Mouse (Mus musculus): ENCODE data around the gene Svs5.
"Not testable (repeated sequence)": the region's sequence is repeated elsewhere in the genome, so short reads cannot be mapped to it uniquely, and the experiment has no call there.

The Svs5 gene

GRCm38 (mm10) chr2:164332440-164332839 lies at the start of gene Svs5:
TSS of gene Svs5 (plus strand) at chr2:164332740.
- not testable (repeated sequence) for DNase-seq (ENCODE audit: low spot score in 2 of 2)

DNA sequence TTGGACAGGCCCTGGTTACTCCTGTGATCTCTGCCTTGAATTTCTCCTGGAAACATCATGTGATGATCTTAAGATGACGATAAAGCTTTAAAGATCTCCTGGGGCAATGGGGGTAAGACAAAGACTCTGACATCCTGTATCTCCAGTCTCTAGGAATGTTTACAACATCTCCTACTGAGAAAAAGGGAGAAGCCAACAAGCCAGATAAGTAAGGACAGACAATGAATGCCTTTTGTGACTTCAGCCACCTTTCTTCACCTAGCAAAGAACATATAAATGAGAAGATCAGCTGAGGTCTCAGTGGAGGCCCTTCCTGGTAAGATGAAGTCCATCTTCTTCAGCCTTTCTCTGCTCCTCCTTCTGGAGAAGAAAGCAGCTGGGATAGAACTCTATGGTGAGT lies 43.6 kb upstream of the Svs5 start, which contains the start of gene Svs3a:
Gene Svs3a, plus strand, starts transcription at position 301 of the 400 bp plus-strand sequence.
- not testable (repeated sequence) for DNase-seq (ENCODE audit: low spot score in 2 of 2)

GRCm38 (mm10) chr2:164312599-164312998 lies 19.9 kb upstream of the Svs5 start:
- DNase-seq (ENCODE audit: low spot score in 2 of 2): peak; percentile 9 to 13

DNA sequence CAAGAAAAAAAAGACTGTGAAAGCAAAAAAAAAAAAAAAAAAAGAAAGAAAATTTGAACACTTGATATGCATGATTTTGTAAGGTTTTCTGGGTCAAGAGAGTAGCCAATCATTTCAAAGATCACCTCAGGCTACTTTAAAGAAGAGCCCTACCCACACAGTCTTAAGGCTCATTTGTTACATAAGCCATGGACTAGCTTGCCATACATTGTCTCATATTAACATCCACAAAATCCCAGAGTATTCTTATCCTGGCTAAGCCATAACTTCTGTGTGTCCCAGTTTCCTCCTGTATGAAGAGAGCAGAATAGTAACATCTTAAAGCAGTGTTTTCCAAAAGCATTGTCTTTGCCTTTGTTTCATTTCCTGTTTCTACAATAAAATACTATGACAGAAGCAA lies 17.1 kb upstream of the Svs5 start:
- DNase-seq (ENCODE audit: low spot score in 2 of 2): not testable (repeated sequence)

DNA sequence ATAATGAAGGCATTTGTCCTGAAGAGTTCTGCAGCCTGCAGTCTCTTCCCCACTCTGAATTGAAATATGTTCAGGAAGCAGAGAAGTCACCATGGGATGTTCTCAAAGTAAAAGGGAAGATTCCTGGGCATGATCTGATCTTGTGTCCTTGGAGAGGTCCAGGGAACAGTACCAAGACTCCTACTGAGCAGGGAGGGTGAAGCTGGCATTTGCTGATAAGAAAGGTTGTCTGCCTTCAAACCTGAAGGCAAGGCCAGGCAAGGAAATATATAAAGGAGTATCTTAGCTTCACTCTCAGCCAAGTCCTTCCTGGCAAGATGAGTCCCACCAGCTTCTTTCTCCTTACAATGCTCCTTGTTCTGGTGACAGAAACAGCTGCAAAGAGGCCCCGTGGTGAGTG lies 16.1 kb upstream of the Svs5 start, which contains the start of gene Svs6:
Gene Svs6, plus strand, starts transcription at position 301 of the 400 bp plus-strand sequence.
- not testable (repeated sequence) for DNase-seq (ENCODE audit: low spot score in 2 of 2)

- DNase-seq (ENCODE audit: low spot score in 2 of 2): no peak
Measured at GRCm38 (mm10) chr2:164320983-164321382, 11.6 kb upstream of the Svs5 start.

DNA sequence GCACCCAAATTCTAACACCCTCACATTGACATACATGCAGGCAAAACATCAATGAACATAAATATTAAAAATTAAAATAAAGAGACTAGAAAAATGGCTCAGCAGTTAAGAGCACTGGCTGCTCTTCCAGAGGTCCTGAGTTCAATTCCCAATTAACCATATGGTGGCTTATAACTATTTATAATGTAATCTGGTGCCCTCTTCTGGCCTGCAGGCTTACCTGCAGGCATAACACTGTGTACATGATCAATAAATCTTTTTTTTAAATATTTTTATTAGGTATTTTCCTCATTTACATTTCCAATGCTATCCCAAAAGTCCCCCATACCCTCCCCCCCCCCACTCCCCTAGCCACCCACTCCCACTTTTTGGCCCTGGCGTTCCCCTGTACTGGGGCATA lies 11.2 kb downstream of the Svs5 start:
- DNase-seq (ENCODE audit: low spot score in 2 of 2): not testable (repeated sequence)

GRCm38 (mm10) chr2:164347697-164348096 lies 15.2 kb downstream of the Svs5 start:
- not testable (repeated sequence) for DNase-seq (ENCODE audit: low spot score in 2 of 2)

DNA sequence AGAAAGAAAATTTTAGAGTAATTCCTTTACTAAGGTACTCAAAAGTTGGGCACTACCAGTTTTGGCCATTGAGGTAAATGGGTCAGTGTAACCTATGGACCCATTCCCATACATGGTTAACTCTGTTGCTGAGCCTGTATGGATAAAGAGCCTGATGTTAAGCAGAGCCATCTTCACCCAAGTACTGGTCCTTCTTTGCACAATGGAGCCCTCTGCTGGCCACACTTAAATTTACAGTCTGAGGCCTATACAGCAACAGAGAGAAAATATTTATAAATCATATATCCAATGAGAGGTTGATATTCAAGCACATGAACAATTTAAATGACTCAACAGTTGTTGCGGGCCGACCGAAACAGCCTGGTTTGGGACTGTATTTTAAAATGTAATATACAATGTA lies 16.4 kb downstream of the Svs5 start:
- no peak for DNase-seq (ENCODE audit: low spot score in 2 of 2)

DNA sequence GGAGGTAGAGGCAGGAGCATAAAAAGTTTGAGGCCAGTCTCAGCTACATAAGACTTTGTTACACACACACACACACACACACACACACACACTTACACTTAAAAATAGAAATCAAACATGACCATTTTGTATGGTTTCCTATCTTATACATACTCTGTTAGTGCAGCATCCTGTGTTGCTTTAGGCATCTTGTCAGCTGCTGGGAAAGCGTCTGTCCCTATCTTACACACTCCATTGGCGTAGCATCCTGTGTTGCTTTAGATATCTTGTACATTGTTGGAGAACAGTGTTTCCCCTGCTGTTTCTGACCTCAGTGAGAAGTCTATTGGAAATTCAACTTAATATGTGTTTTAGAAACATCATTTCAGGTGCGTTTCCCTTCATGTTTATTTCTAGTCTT lies 20.2 kb downstream of the Svs5 start:
- DNase-seq (ENCODE audit: low spot score in 2 of 2): no peak

- DNase-seq (ENCODE audit: low spot score in 2 of 2): no peak
Measured at GRCm38 (mm10) chr2:164353356-164353755, 20.8 kb downstream of the Svs5 start.

DNA sequence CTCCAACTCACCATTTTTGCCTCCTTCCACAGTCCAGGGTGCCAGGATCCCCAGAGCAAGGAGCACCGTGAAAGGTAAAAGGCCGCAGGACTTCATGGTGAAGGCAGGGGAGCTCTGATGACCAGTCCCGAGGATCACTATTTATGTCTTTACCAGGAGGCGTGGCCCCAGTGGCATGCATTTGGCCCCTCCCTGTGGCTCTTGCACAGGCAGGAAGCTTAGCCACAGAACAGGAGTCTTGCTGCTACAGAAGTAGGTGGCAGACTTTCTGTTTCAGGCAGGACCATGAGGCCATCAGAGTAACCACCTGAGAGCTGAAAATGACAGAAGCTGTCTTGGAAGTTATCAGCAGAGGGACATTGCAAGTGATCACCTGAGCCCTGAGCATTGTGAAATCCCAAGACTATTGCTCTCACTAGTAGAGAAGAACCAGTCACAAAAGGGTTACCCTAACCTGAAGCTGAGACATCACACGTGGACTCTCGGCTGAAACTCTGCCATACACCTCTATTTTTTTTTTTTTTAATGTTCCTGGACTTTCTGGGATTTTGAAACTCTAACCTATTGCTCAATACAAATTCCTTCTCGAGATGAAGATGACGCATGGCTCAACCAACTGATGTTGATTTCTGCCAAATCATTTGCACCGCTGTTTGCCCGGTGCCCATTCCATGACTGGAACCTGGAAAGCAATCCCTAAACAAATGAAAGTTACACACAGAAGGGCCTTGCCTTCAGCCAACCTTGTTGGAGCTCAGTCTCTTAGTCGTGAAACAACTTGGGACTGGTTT lies 23.8 kb downstream of the Svs5 start:
- no peak for DNase-seq (ENCODE audit: low spot score in 2 of 2)

- DNase-seq (ENCODE audit: low spot score in 2 of 2): no peak
Measured at GRCm38 (mm10) chr2:164358373-164358772, 25.8 kb downstream of the Svs5 start.

DNA sequence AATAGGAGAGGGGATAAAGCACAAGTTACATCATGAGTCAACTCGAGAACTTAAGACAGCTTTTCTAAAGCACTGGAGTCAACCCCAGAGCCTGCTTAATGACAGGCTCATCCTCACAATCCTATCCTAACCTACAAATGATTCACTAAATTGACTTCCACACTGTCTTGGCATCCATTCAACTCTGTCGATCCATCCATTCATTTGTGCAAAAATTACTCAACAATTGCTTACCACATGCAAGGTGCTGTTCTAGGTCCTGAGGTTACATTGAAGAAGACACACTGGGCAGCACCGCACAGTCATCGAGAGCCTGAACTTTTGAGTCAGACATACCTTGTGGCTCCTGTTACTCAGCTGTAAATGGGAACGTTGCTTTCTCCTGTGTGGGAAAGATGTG lies 26.5 kb downstream of the Svs5 start:
- DNase-seq (ENCODE audit: low spot score in 2 of 2): no peak

DNA sequence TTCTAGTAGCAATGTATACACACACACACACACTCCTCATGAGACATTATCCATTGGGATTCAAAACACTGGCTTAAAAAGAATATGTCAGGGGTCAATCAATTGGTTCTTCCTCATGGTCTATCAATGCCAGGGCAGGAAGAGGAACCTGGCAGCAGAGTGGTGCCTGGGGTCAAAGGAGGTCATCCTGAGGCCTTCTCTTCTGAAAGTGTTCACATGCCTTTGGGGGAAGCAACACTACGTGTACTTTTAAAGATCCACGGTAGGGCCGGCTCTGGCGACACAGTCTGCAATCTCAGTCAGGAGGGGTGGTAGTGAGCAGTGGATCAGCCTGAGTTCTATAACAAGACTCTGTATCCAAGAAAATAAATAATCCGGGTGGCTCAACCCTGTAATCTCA lies 27.1 kb downstream of the Svs5 start:
- DNase-seq (ENCODE audit: low spot score in 2 of 2): no peak

DNA sequence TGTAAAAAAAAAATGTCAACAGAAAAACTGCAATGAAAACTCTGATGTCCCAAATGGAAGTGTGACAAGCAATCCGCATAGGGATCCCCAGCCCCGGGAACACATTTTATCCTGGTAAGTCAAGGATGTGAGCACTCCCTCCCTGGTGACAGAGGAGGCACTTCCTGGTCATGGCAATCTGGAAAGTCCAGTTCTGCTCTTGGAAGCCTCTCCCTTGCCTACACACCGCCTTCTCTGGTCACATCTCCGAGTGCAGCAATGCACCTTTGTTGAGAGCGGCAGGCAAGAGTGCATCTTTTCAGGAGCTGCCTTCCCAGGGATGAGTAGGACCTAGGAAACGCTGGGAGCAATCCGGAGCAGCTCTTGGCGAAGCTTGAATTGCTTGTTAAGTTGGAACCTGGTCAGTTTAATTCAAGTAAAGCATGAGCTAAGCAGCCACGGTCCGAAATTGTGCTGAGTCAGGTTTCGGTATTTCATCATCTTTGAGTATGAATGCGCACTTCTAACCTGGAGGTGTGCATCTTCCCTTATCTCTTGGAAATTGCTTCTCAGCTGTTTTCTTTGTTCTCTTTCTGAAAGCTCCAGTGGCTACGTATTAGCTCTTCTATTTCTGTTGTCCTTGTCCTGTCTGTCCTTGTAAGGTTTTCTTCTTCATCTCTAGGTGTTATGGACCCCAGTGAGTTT lies 28.6 kb downstream of the Svs5 start:
- no peak for DNase-seq (ENCODE audit: low spot score in 2 of 2)

DNA sequence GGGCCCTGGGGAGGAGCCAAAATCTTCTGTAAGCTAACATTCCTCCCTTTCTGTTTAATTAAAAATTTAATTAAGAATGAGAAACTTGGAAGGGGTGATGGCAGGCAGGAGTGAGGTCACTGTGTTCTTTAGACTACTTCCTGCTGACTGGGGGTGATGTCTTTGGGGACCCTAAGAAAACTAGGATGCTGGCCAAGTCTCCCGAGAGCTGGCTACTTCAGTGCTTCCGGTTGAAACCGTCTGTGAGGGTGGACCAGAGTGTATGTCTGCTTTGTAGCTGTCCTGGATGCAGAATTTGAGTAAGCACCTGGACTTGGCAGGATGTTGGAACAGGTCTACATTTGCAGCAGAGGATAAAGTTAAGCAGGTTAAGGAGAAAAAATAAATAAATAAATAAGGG lies 34.4 kb downstream of the Svs5 start:
- no peak for DNase-seq (ENCODE audit: low spot score in 2 of 2)

GRCm38 (mm10) chr2:164368620-164369105 lies 36.1 kb downstream of the Svs5 start:
- DNase-seq (ENCODE audit: low spot score in 2 of 2): no peak

DNA sequence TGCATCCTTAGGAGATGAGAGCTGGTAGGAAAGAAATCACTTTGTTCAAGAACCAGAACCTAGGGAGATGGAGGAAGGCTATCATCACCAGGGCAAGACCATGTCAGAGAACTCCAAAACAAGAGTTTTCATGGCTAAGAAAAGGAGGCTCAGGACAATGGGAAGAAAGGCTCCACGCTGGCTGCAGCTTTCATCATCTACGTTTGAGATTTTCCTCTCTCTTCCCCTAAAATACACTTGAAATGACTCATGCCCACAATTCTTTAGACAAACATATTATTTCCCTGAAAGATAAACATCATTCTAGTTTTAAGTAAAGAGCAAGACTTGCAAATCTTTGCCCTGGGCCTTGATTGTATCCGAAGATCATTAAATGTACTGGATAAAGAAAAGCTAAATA lies 38.8 kb downstream of the Svs5 start:
- no peak for DNase-seq (ENCODE audit: low spot score in 2 of 2)

DNA sequence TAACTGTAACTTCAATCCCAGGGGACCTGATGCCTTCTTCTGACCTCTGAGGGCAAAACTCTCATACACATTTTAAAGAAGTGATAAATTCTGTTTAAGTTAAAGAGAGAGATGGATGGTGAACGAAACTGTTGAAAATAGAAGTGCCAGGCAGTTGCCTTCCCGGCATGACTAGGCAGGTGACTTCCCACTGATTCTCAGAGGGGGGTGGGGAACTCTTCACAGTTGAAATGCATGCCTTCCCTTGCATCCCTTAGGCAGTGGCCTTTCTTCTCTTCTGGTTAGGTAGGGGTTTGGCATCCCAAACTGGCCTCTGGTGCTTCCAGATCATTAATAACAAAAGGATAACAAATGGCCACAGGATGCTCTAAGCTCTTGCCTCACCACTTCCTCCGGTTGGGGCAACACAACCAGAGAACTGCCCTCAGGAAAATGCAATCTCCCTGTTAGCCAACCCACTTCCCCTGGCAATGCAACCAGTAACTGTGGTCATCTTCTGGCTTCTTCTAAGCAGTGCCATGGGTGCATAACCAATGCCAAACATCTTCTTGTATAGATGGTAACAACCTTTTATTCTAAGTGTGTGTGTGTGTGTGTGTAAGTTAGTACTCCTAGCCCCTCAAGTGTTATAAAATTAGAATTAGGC lies 40.0 kb downstream of the Svs5 start:
- no peak for DNase-seq (ENCODE audit: low spot score in 2 of 2)

- peak in 1 of 2 experiments; percentile 11 for DNase-seq (ENCODE audit: low spot score in 2 of 2)
Measured at GRCm38 (mm10) chr2:164373187-164373586, 40.6 kb downstream of the Svs5 start.

Data from right cerebral cortex, adult 2 months (tissue).